ENCODE assay signal across 8 mouse cellular contexts in genomic region chr2:71786591-71787155, GRCm38 (mm10). TPM values are rescaled to one million over a fixed set of nuclear protein-coding genes. Genes with fewer than 3 reads are reported as not detected.
A peak's percentile ranks its signal among the peaks of the same experiment; 100 is the strongest.
DNase-seq lines count a peak whose midpoint lies in the region; ATAC-seq lines count a peak whose summit lies in the region.

No protein-coding gene starts in this region.

- H3K9me3 ChIP-seq in forebrain, embryonic 13.5 days (replicated peaks) = no peaks in the 10 kb centered on the region
- H3K9me3 ChIP-seq in lung, embryonic 15.5 days = no peaks in the 10 kb centered on the region
- H3K9me3 ChIP-seq in neural tube, embryonic 15.5 days (replicated peaks) = no peaks in the 10 kb centered on the region

- DNase-seq in MN1 (ENCODE audit: low spot score) = peak; percentile 83
- DNase-seq in cerebellum, adult 11 months = peak; percentile 41
- DNase-seq in heart, postnatal 25 days (ENCODE audit: low spot score) = peak; percentile 66
- peak; percentile 78 to 86 for DNase-seq in kidney, postnatal 4 days
- DNase-seq in thymus, adult 18-20 months = peak; percentile 73 to 84

- H3K9ac ChIP-seq in forebrain, embryonic 13.5 days = peak overlapping the region; percentile 86
- peak overlapping the region; percentile 70 for H3K9ac ChIP-seq in lung, embryonic 15.5 days
- H3K9ac ChIP-seq in neural tube, embryonic 15.5 days (replicated peaks) = peak overlapping the region; percentile 59

- WGBS in forebrain, embryonic 13.5 days = under 1% methylated on average over 30 of the region's 61 CpGs
- under 1% methylated on average over 51 of the region's 61 CpGs for WGBS in lung, embryonic 15.5 days
- WGBS in neural tube, embryonic 15.5 days = under 1% methylated on average over 38 of the region's 61 CpGs

- ATAC-seq in forebrain, embryonic 13.5 days = peak; percentile 92
- peak; percentile 93 for ATAC-seq in lung, embryonic 15.5 days (ENCODE audit: borderline replicate concordance, extremely low read depth, low FRiP score, low TSS enrichment)
- peak; percentile 90 for ATAC-seq in neural tube, embryonic 15.5 days (ENCODE audit: low FRiP score)

- no peaks in the 10 kb centered on the region; the same call in 1 of the 2 replicates for H3K36me3 ChIP-seq in forebrain, embryonic 13.5 days (ENCODE audit: poor library complexity, severe bottlenecking)
- H3K36me3 ChIP-seq in lung, embryonic 15.5 days = no peaks in the 10 kb centered on the region
- no peaks in the 10 kb centered on the region for H3K36me3 ChIP-seq in neural tube, embryonic 15.5 days

- H3K4me1 ChIP-seq in forebrain, embryonic 13.5 days = peaks cover 23% of the 10 kb centered on the region
- H3K4me1 ChIP-seq in lung, embryonic 15.5 days = peaks cover 3% of the 10 kb centered on the region
- H3K4me1 ChIP-seq in neural tube, embryonic 15.5 days = peaks cover 17% of the 10 kb centered on the region; the same call in 1 of the 2 replicates

- H3K4me3 ChIP-seq in forebrain, embryonic 13.5 days = peak overlapping the region; percentile 86
- peak overlapping the region; percentile 85 for H3K4me3 ChIP-seq in lung, embryonic 15.5 days
- H3K4me3 ChIP-seq in neural tube, embryonic 15.5 days (replicated peaks) = peak overlapping the region; percentile 59

- H3K27ac ChIP-seq in forebrain, embryonic 13.5 days = peak overlapping the region; percentile 74
- H3K27ac ChIP-seq in lung, embryonic 15.5 days = peak overlapping the region; percentile 93
- H3K27ac ChIP-seq in neural tube, embryonic 15.5 days (replicated peaks) = peak overlapping the region; percentile 66

- intact Hi-C loops in heart, postnatal 25 days (cut with DNase I) = loop anchor here (2.0 kb wide), 1 partner anchor 30 kb away; no protein-coding TSS in a partner anchor

- peak overlapping the region; percentile 96 for H3K4me2 ChIP-seq in forebrain, embryonic 13.5 days
- peak overlapping the region; percentile 93 for H3K4me2 ChIP-seq in lung, embryonic 15.5 days
- peak overlapping the region; percentile 99 for H3K4me2 ChIP-seq in neural tube, embryonic 15.5 days

- peaks cover 3% of the 10 kb centered on the region; the same call in 1 of the 2 replicates for H3K27me3 ChIP-seq in forebrain, embryonic 13.5 days
- H3K27me3 ChIP-seq in lung, embryonic 15.5 days = peaks cover 9% of the 10 kb centered on the region; the same call in 1 of the 2 replicates
- H3K27me3 ChIP-seq in neural tube, embryonic 15.5 days (replicated peaks) = 0 out of 2 replicates have a peak, but pooled peaks cover 6% of the 10 kb centered on the region

RNA-seq across cellular contexts. Expression of gene Itga6, which starts 41.3 kb away (rescaled TPM):
- polyA plus RNA-seq in forebrain, embryonic 13.5 days (2015; fragmentation: Nextera tagmentation; extraction: Ambion mirVana) = 31.1 and 32.0 TPM in 2 replicates
- 10 to 100 TPM; 48.3 to 57.7 TPM for total RNA-seq in heart, postnatal 25 days (2021)
- 77.1 and 81.4 TPM in 2 replicates for polyA plus RNA-seq in lung, embryonic 15.5 days (2015; fragmentation: Nextera tagmentation; extraction: Ambion mirVana)
- polyA plus RNA-seq in neural tube, embryonic 15.5 days (2015; fragmentation: Nextera tagmentation; extraction: Ambion mirVana) = 23.1 and 29.3 TPM in 2 replicates

Comparison
In these comparisons a context has a peak if more than half of its experiments do, and no peak if none do; other contexts are left out.
1. Peak in every context shown above with its lines: DNase-seq, ATAC-seq, H3K4me3 ChIP-seq and H3K27ac ChIP-seq.